Mouse (Mus musculus) brain, embryonic 14.5 days (tissue): Measurements from ENCODE around the gene Mbip.

Experiments used
- CTCF ChIP-seq: fragments of 200-500 bp; IDR thresholded peaks from 2 replicates; pipeline ENCODE4 v1.5.1; 2012; ENCODE audit warnings: inconsistent platforms, mild to moderate bottlenecking, moderate library complexity, borderline replicate concordance; ENCODE audit not compliant: insufficient read depth, insufficient read length; ENCODE audit errors: extremely low read depth
- POLR2A ChIP-seq: fragments of 200-500 bp; IDR thresholded peaks from 2 replicates; pipeline ENCODE4 v1.6.1; 2012; ENCODE audit warnings: mild to moderate bottlenecking, inconsistent platforms, borderline replicate concordance; ENCODE audit not compliant: poor library complexity, insufficient read depth, insufficient read length, severe bottlenecking; ENCODE audit errors: extremely low read depth

DNA sequence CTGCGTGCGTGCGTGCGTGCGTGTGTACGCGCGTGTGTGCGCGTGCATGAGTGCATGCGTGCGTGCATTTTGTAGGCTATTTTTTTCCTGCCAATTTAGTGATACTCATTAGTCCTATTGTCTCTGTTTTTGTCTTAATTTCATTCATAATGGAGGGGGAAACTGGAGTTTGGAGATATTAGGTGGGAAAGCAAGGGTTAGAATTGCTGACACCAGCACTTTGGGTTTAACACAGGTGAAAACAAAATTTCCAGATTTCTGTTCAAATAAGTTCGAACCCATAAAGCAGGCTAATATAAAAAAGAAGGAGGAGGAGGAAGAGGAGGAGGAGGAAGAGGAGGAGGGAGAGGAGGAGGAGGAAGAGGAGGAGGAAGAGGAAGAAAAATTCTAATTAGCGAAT is 58.9 kb downstream of the Mbip start:
- TF ChIP-seq CTCF, result no peak
- no peak for TF ChIP-seq POLR2A
